Mouse (Mus musculus) limb, embryonic 11.5 days (tissue): ENCODE results near the gene Agap1. TPM values are rescaled to one million over a fixed set of nuclear protein-coding genes. Genes with fewer than 3 reads are reported as not detected.

ENCODE experiments used
- ATAC-seq: fragments of 200-750 bp; cut with Nextera tagmentation; 2 replicates; pipeline ENCODE4 v1.8.0; 2017; ENCODE audit warnings: low read depth; ENCODE audit not compliant: insufficient number of reproducible peaks, low FRiP score, low TSS enrichment
- DNase-seq: peaks from one replicate; pipeline ENCODE4 v3.0.0-alpha.2; 2015; ENCODE audit warnings: low spot score
- H3K27ac ChIP-seq: fragments of 300-500 bp; sonication (generic); replicated peaks from 2 replicates; pipeline ENCODE4 v1.5.1; 2014; ENCODE audit warnings: low read depth, mild to moderate bottlenecking, low read length
- H3K27me3 ChIP-seq: fragments of 300-500 bp; sonication (generic); 2 replicates; pipeline ENCODE4 v1.6.1; 2014; ENCODE audit warnings: mild to moderate bottlenecking, low read length, mixed read lengths; ENCODE audit not compliant: control insufficient read depth, insufficient read depth
- H3K36me3 ChIP-seq: fragments of 300-500 bp; sonication (generic); 2 replicates; pipeline ENCODE4 v1.6.1; 2014; ENCODE audit warnings: mild to moderate bottlenecking, low read length, moderate library complexity, mixed read lengths; ENCODE audit not compliant: control insufficient read depth, insufficient read depth
- H3K4me1 ChIP-seq: fragments of 300-500 bp; sonication (generic); 2 replicates; pipeline ENCODE4 v1.6.1; 2014; ENCODE audit warnings: low read length, mixed read lengths; ENCODE audit not compliant: control insufficient read depth, insufficient read depth
- H3K4me2 ChIP-seq: fragments of 300-500 bp; sonication (generic); 2 replicates; pipeline ENCODE4 v1.6.1; 2014; ENCODE audit warnings: low read depth, mild to moderate bottlenecking, moderate library complexity; ENCODE audit not compliant: severe bottlenecking
- H3K4me3 ChIP-seq: fragments of 300-500 bp; sonication (generic); 2 replicates; pipeline ENCODE4 v1.5.1; 2014; ENCODE audit warnings: low read depth, low read length
- H3K9ac ChIP-seq: fragments of 300-500 bp; sonication (generic); 2 replicates; pipeline ENCODE4 v1.6.1; 2014; ENCODE audit warnings: mild to moderate bottlenecking, low read length
- H3K9me3 ChIP-seq: fragments of 300-500 bp; sonication (generic); 2 replicates; pipeline ENCODE4 v1.6.1; 2016; ENCODE audit warnings: low read length; ENCODE audit not compliant: control insufficient read depth
- WGBS: fragments of 180-500 bp; shearing (Covaris S2); extraction: QIAGEN DNeasy Blood & Tissue Kit; methylation state at CpG from one replicate; pipeline ENCODE4 v1.1.7; 2014; 5-methylcytosine and 5-hydroxymethylcytosine counted together
- polyA plus RNA-seq: library from polyadenylated mRNA; unstranded; fragments of >200 nt; fragmentation: Nextera tagmentation; extraction: Ambion mirVana; gene quantifications from 2 replicates; pipeline ENCODE4 v1.2.1, GENCODE M21; 2014

Agap1 gene
- polyA plus RNA-seq, 1 experiment from 2014 or later, result 14.0 TPM

- Histone ChIP-seq H3K9ac (no peak overlapping the region), H3K27me3 (no peaks in the 10 kb centered on the region), H3K36me3 (no peaks in the 10 kb centered on the region), H3K4me1 (peaks cover 9% of the 10 kb centered on the region), H3K4me2 (no peak overlapping the region), H3K9me3 (no peaks in the 10 kb centered on the region), H3K27ac (no peak overlapping the region), H3K4me3 (no peak overlapping the region)
- WGBS, result 38% methylated on average over 18 of the region's 18 CpGs
- DNase-seq (peak; percentile 42), ATAC-seq (no peak)
These were observed 93.2 kb downstream of the Agap1 start for GRCm38 (mm10) chr1:89547525-89548504.

- no peak overlapping the region for H3K27ac ChIP-seq
- ATAC-seq (no peak), DNase-seq (no peak)
- H3K4me2 ChIP-seq, result no peak overlapping the region
- no peaks in the 10 kb centered on the region for H3K27me3 ChIP-seq
- no peaks in the 10 kb centered on the region for H3K36me3 ChIP-seq
- no peak overlapping the region for H3K4me3 ChIP-seq
- H3K9me3 ChIP-seq, result no peaks in the 10 kb centered on the region
- H3K4me1 ChIP-seq, result peaks cover 11% of the 10 kb centered on the region; the same call in 1 of the 2 replicates
- WGBS, result 53% methylated on average over 25 of the region's 25 CpGs
- no peak overlapping the region for H3K9ac ChIP-seq
These were observed 95.7 kb downstream of the Agap1 start for GRCm38 (mm10) chr1:89550061-89550869.

DNA sequence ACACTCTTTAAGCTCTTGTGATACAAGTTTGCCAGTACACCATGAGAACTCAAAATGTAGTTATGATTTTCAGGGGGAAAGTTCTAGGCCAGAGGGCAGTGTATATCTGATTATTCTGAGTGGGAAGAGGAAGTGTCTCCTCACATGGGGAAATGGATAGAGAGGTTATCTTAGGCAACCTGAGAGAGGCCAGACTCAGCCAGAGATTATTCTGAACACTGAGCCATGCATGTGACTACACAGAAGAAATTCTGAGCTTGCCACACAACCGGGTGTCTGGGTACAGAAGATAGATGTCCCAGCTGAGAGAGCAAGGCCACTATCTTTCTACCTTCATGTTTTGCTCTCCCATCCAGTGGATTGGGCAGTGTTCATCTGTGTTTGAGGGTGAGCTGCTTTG, 97.9 kb downstream of the Agap1 start:
- WGBS, result 95% methylated on average over 1 of the region's 1 CpGs
- no peaks in the 10 kb centered on the region for H3K36me3 ChIP-seq
- no peak overlapping the region for H3K27ac ChIP-seq
- DNase-seq (no peak), ATAC-seq (no peak)
- peaks cover 25% of the 10 kb centered on the region for H3K4me1 ChIP-seq
- no peaks in the 10 kb centered on the region for H3K27me3 ChIP-seq
- H3K9me3 ChIP-seq, result no peaks in the 10 kb centered on the region
- no peak overlapping the region for H3K9ac ChIP-seq
- no peak overlapping the region for H3K4me2 ChIP-seq
- H3K4me3 ChIP-seq, result no peak overlapping the region

- WGBS, result 88% methylated on average over 3 of the region's 3 CpGs
- ATAC-seq (no peak), DNase-seq (no peak)
- no peaks in the 10 kb centered on the region for H3K9me3 ChIP-seq
- H3K36me3 ChIP-seq, result no peaks in the 10 kb centered on the region
- no peak overlapping the region for H3K4me2 ChIP-seq
- H3K9ac ChIP-seq, result no peak overlapping the region
- peaks cover 22% of the 10 kb centered on the region for H3K4me1 ChIP-seq
- H3K4me3 ChIP-seq, result no peak overlapping the region
- H3K27me3 ChIP-seq, result no peaks in the 10 kb centered on the region
- no peak overlapping the region for H3K27ac ChIP-seq
These were observed 99.2 kb downstream of the Agap1 start for GRCm38 (mm10) chr1:89553791-89554190.

DNA sequence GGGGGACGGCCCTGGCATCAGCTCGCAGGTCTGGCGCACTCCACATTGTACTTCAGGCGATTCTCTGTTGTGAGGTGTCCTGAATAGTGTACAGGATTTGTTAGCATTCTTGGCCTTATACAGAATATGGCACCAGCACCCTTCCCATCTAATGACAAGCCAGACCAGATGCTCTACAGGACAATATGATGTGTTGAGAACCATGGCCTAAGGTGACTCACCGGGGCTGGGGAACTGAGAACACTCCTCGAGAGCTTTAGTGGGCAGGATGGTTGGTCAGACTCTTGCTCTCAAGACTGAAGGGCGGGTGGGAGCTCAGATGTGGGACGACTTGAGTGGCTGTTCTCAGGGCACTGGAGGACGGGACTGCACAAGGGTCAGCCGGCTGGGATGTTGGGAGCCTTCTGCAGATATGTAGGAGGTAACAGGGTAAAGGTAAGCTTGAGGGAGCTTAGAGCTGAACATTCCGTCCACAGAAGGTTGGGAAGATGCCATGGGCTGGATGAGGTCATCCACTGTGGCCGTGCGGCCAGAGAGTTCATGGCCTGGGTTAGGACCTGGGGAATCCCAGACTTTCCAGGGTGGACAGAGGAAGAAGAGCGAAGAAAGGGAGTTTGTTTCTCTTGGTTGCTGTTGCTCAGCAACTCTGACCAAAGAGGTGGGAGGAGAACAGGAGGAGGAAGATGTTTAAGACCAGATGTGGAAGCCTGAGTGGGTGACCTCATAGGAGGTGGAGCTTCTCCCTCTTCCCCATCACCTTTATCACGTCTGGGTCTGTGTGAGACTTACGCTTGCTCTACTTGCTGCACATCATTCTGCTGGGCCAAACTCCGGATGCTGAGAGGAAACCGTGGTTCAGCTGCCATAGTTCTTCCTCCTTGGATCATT, 100.6 kb downstream of the Agap1 start:
- no peak overlapping the region for H3K27ac ChIP-seq
- DNase-seq (no peak), ATAC-seq (no peak)
- H3K4me1 ChIP-seq, result peaks cover 25% of the 10 kb centered on the region
- no peak overlapping the region for H3K9ac ChIP-seq
- no peak overlapping the region for H3K4me3 ChIP-seq
- no peaks in the 10 kb centered on the region for H3K9me3 ChIP-seq
- H3K36me3 ChIP-seq, result no peaks in the 10 kb centered on the region
- no peak overlapping the region for H3K4me2 ChIP-seq
- WGBS, result 84% methylated on average over 18 of the region's 18 CpGs
- H3K27me3 ChIP-seq, result no peaks in the 10 kb centered on the region

GRCm38 (mm10) chr1:89556006-89556405, 101.4 kb downstream of the Agap1 start:
- H3K4me3 ChIP-seq, result no peak overlapping the region
- H3K4me1 ChIP-seq, result peaks cover 25% of the 10 kb centered on the region
- no peak overlapping the region for H3K9ac ChIP-seq
- no peak for DNase-seq
- ATAC-seq, result no peak
- no peaks in the 10 kb centered on the region for H3K36me3 ChIP-seq
- no peaks in the 10 kb centered on the region for H3K27me3 ChIP-seq
- no peak overlapping the region for H3K27ac ChIP-seq
- 76% methylated on average over 7 of the region's 7 CpGs for WGBS
- H3K9me3 ChIP-seq, result no peaks in the 10 kb centered on the region
- no peak overlapping the region for H3K4me2 ChIP-seq

- H3K36me3 ChIP-seq, result no peaks in the 10 kb centered on the region
- no peak overlapping the region for H3K27ac ChIP-seq
- no peak overlapping the region for H3K9ac ChIP-seq
- peaks cover 25% of the 10 kb centered on the region for H3K4me1 ChIP-seq
- H3K4me2 ChIP-seq, result no peak overlapping the region
- ATAC-seq, result no peak
- WGBS, result 83% methylated on average over 6 of the region's 6 CpGs
- no peak overlapping the region for H3K4me3 ChIP-seq
- H3K27me3 ChIP-seq, result no peaks in the 10 kb centered on the region
- no peak for DNase-seq
- H3K9me3 ChIP-seq, result no peaks in the 10 kb centered on the region
These were observed 102.8 kb downstream of the Agap1 start for GRCm38 (mm10) chr1:89557401-89557800.

DNA sequence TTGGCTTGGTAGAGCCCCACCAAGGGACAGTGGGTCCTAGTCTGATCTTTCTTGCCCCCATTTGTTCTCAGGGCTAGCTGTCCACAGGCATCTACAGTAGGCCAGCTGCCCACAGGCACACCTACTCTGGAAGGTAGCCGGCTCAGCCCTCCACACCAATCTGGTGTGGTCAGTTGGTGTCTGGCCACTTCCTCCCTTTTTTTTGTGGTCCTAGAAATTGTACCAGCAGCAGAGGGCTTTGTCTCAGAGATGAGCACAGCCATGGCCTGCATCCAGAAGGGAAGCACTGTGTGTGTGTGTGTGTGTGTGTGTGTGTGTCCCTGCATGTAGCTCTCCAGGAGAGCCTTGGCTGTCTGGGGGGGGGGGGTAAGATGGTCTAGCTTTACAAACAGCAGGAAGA, 103.5 kb downstream of the Agap1 start:
- Histone ChIP-seq H3K27ac (no peak overlapping the region), H3K4me3 (no peak overlapping the region), H3K4me2 (no peak overlapping the region), H3K36me3 (no peaks in the 10 kb centered on the region), H3K9me3 (no peaks in the 10 kb centered on the region), H3K27me3 (no peaks in the 10 kb centered on the region), H3K9ac (no peak overlapping the region), H3K4me1 (peaks cover 25% of the 10 kb centered on the region)
- ATAC-seq (no peak), DNase-seq (no peak)
- 64% methylated on average over 1 of the region's 1 CpGs for WGBS
